Mouse (Mus musculus): ENCODE measurements around the gene Apol8. TPM values are rescaled to one million over a fixed set of nuclear protein-coding genes. Genes with fewer than 3 reads are reported as not detected.
"Not testable (repeated sequence)": the region's sequence is repeated elsewhere in the genome, so short reads cannot be mapped to it uniquely, and the experiment has no call there.

Gene Apol8
- total and polyA plus RNA-seq, 2 experiments from 2014 or later: 0.04 to 0.46 TPM

DNA sequence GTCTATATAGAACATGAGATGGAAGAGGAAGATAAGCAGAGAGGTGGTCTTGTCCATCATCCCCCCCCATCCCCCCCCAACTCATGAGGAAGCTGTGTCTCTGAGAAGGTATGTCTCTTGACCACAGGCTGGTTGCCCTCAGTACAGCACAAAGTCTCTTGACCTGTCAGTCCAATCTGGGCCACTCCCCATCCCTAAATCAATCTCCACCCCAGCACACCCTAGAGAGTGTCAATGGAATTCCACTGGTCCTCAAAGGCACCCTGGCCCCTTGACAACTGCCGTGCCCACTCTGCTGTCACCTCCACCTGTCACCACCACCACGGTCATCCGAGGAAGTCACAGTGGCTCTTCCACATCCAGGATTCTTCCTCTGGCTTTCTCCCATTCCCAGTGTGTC lies 8.4 kb downstream of the Apol8 start:
- Histone ChIP-seq H3K27me3 (ENCODE audit: control insufficient read depth, insufficient read depth, low read length) (0 out of 2 replicates have a peak, but pooled peaks cover 2% of the 10 kb centered on the region), H3K36me3 (replicated peaks; ENCODE audit: control insufficient read depth, insufficient read depth, low read length) (no peaks in the 10 kb centered on the region), H3K4me3 (ENCODE audit: low read depth, low read length) (no peak overlapping the region), H3K27ac (ENCODE audit: low read depth) (no peak overlapping the region), H3K9me3 (replicated peaks; ENCODE audit: control insufficient read depth, low read length) (no peaks in the 10 kb centered on the region; the same call in 1 of the 2 replicates), H3K4me2 (ENCODE audit: low read depth, low read length) (no peak overlapping the region), H3K9ac (replicated peaks; ENCODE audit: low read depth, low read length) (no peak overlapping the region), H3K4me1 (ENCODE audit: control insufficient read depth, insufficient read depth) (no peaks in the 10 kb centered on the region)
- peak; percentile 68 for ATAC-seq (ENCODE audit: insufficient read depth, low read depth)
- WGBS: 49% methylated on average over 3 of the region's 3 CpGs
- TF ChIP-seq CTCF (IDR thresholded peaks at IDR 0.05; ENCODE audit: low read depth) (no peak), EP300 (IDR thresholded peaks at IDR 0.05; ENCODE audit: low read depth) (no peak)
- no peak for DNase-seq (ENCODE audit: low spot score)

DNA sequence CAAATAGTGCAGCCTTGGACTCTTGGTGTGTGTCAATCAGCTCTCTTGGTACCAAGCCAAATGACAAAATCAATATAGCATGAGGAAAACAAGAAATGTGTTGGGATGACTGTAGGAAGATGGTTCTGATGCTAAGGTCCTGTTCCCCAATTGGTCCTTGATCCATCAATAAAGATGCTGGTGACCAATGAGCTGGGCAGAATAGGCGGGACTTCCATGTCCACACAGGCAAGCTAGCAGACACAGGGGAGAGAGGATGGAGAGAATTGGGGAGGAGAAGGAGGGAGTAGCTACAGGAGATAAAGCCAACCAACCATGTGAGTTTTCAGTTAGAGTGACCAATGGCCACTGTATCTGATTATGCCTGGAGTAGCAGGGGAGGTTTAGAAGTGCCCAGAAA lies 10.5 kb downstream of the Apol8 start:
- TF ChIP-seq EP300 (IDR thresholded peaks at IDR 0.05; ENCODE audit: low read depth): no peak
- no peak for TF ChIP-seq CTCF (IDR thresholded peaks at IDR 0.05; ENCODE audit: low read depth)
- H3K9ac ChIP-seq (replicated peaks; ENCODE audit: low read depth, low read length): no peak overlapping the region
- ATAC-seq (ENCODE audit: insufficient read depth, low read depth) (no peak), DNase-seq (ENCODE audit: low spot score) (no peak)
- H3K27me3 ChIP-seq (ENCODE audit: control insufficient read depth, insufficient read depth, low read length): 0 out of 2 replicates have a peak, but pooled peaks cover 2% of the 10 kb centered on the region
- H3K36me3 ChIP-seq (replicated peaks; ENCODE audit: control insufficient read depth, insufficient read depth, low read length): no peaks in the 10 kb centered on the region
- H3K4me3 ChIP-seq (ENCODE audit: low read depth, low read length): no peak overlapping the region
- 88% methylated on average over 1 of the region's 1 CpGs for WGBS
- H3K27ac ChIP-seq (ENCODE audit: low read depth): no peak overlapping the region
- no peaks in the 10 kb centered on the region for H3K4me1 ChIP-seq (ENCODE audit: control insufficient read depth, insufficient read depth)
- H3K9me3 ChIP-seq (replicated peaks; ENCODE audit: control insufficient read depth, low read length): no peaks in the 10 kb centered on the region; the same call in 1 of the 2 replicates
- no peak overlapping the region for H3K4me2 ChIP-seq (ENCODE audit: low read depth, low read length)

DNA sequence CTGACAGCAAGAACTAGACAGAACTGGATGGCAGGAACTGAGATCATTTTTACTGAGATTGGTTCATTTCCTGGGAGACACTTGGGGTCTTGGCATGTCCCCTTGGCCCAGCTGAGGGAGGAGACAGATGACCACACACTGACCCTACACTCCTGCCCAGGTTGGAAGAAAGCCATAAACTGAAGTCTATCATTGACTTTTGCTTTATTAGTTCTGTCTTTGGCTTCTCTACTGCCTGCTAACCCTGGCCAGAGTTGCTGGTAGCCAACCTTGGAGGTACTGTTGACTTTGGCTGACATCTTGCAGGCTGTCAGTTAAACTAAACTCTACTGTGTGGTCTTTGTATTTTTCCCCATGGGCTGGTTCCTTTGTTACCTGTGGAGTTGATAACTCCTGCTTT lies 11.7 kb downstream of the Apol8 start:
- Histone ChIP-seq H3K4me2 (ENCODE audit: low read depth, low read length) (no peak overlapping the region), H3K4me1 (ENCODE audit: control insufficient read depth, insufficient read depth) (no peaks in the 10 kb centered on the region), H3K27ac (ENCODE audit: low read depth) (no peak overlapping the region), H3K9ac (replicated peaks; ENCODE audit: low read depth, low read length) (no peak overlapping the region), H3K27me3 (ENCODE audit: control insufficient read depth, insufficient read depth, low read length) (0 out of 2 replicates have a peak, but pooled peaks cover 2% of the 10 kb centered on the region), H3K4me3 (ENCODE audit: low read depth, low read length) (no peak overlapping the region), H3K36me3 (replicated peaks; ENCODE audit: control insufficient read depth, insufficient read depth, low read length) (no peaks in the 10 kb centered on the region), H3K9me3 (replicated peaks; ENCODE audit: control insufficient read depth, low read length) (no peaks in the 10 kb centered on the region; the same call in 1 of the 2 replicates)
- ATAC-seq (ENCODE audit: insufficient read depth, low read depth): no peak
- TF ChIP-seq CTCF (IDR thresholded peaks at IDR 0.05; ENCODE audit: low read depth) (no peak), EP300 (IDR thresholded peaks at IDR 0.05; ENCODE audit: low read depth) (no peak)
- DNase-seq (ENCODE audit: low spot score): no peak

DNA sequence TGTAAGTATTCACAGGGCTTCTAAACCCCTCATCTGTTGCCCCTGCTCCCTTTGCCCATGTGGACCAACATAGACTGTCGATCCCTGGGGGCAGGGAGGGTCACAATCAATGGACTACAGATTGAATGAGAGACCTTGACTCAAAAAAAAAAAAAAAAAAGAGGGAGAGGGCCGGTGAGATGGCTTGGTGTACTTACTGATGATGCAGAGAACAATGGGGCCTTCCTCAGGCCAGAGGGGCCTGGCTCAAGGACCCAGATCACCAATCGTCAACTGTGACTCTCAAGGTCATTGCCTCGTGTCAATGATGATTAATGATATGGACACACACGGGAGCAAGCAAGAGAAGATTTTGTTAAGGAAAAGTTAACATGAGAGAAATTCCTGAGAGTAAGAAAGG lies 12.2 kb downstream of the Apol8 start:
- H3K27me3 ChIP-seq (ENCODE audit: control insufficient read depth, insufficient read depth, low read length): no peaks in the 10 kb centered on the region
- WGBS: 38% methylated on average over 5 of the region's 5 CpGs
- no peaks in the 10 kb centered on the region for H3K4me1 ChIP-seq (ENCODE audit: control insufficient read depth, insufficient read depth)
- H3K9ac ChIP-seq (replicated peaks; ENCODE audit: low read depth, low read length): no peak overlapping the region
- DNase-seq (ENCODE audit: low spot score) (no peak), ATAC-seq (ENCODE audit: insufficient read depth, low read depth) (no peak)
- H3K27ac ChIP-seq (ENCODE audit: low read depth): no peak overlapping the region
- no peaks in the 10 kb centered on the region; the same call in 1 of the 2 replicates for H3K9me3 ChIP-seq (replicated peaks; ENCODE audit: control insufficient read depth, low read length)
- H3K4me2 ChIP-seq (ENCODE audit: low read depth, low read length): no peak overlapping the region
- TF ChIP-seq EP300 (IDR thresholded peaks at IDR 0.05; ENCODE audit: low read depth) (no peak), CTCF (IDR thresholded peaks at IDR 0.05; ENCODE audit: low read depth) (no peak)
- no peaks in the 10 kb centered on the region for H3K36me3 ChIP-seq (replicated peaks; ENCODE audit: control insufficient read depth, insufficient read depth, low read length)
- H3K4me3 ChIP-seq (ENCODE audit: low read depth, low read length): no peak overlapping the region

DNA sequence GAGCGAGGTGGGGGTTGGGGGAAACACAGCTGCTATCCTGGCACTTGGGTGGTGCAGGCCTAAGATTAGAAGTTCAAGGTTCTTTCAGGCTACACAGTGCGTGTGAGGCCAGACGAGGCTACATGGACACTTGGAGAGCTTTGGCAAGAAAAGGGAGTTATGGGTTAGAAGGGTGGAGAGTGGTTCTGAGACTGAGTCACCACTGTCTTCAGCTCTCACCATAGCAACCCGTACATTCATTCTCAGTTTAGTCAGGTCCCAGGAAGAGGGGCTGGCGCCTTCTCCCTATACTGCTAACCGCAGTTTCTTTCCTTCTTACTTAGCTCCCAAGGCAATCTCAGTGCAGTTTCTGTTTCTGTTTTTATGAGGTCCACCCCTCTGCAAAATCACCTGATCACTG lies 15.2 kb downstream of the Apol8 start:
- WGBS: 72% methylated on average over 6 of the region's 6 CpGs

DNA sequence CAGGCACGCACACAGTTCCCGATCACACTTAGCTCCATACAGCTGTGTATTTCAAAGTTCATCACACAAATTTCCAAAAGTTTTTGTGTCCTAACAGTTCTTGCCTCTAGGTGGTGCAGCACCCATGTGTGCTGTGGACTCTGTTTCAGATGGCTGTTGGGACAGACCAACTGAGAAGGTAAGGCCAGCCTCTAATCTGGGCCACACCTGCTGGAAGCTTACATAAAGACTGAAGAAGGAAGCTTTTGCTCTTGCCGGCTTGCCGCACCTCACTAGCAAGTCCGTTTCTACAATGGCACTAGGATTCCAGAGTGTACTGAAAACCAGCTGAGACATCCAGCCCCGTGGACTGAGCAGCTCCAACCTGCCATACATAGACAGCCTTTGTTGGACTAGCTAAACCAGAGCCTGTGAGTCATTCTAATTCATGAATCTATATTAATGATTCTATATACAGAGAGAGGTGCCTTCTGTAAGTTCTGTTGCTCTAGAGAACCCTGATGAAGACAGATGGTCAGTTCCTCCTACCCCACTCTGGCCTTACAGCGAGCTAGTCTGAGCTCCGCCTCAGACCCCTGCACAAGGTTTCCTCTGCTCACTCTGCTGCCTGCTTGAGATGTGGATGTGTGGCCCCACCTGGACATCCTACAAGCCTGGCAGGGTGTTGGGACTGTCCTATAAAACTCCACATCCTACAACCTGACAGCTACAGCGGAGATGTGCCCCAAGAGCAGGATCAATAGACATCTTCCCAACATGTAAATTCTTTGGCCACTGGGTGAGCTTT lies 16.1 kb downstream of the Apol8 start:
- H3K4me2 ChIP-seq (ENCODE audit: low read depth, low read length): no peak overlapping the region

More for the DNA sequence above, 15.2 kb downstream of the Apol8 start:
- not testable (repeated sequence) for H3K27me3 ChIP-seq (ENCODE audit: control insufficient read depth, insufficient read depth, low read length); H3K4me3 ChIP-seq (ENCODE audit: low read depth, low read length); H3K27ac ChIP-seq (ENCODE audit: low read depth); H3K4me2 ChIP-seq (ENCODE audit: low read depth, low read length); ATAC-seq (ENCODE audit: insufficient read depth, low read depth); H3K4me1 ChIP-seq (ENCODE audit: control insufficient read depth, insufficient read depth); H3K9ac ChIP-seq (replicated peaks; ENCODE audit: low read depth, low read length); DNase-seq (ENCODE audit: low spot score); H3K36me3 ChIP-seq (replicated peaks; ENCODE audit: control insufficient read depth, insufficient read depth, low read length); H3K9me3 ChIP-seq (replicated peaks; ENCODE audit: control insufficient read depth, low read length)

DNA sequence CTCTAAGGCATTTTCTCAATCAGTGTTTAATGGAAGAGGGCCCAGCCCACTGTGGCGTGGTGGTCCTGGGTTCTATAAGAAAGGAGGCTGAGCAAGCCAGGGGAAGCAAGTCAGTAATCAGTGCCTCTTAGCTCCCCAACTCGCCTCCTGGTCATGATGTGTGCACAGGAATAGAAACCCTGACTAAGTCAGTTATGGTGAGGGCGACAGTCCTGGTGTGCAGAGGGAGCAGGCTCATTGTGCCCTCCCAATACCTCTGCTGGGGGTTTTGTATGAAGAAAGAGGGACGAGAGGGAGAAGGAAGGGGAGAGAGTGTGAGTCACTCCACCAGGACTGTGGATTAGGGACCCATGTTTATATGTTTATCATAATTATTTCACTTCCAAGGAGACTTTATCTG lies 22.9 kb downstream of the Apol8 start:
- not testable (repeated sequence) for H3K27ac ChIP-seq (ENCODE audit: low read depth); H3K9ac ChIP-seq (replicated peaks; ENCODE audit: low read depth, low read length); ATAC-seq (ENCODE audit: insufficient read depth, low read depth); H3K9me3 ChIP-seq (replicated peaks; ENCODE audit: control insufficient read depth, low read length); H3K4me3 ChIP-seq (ENCODE audit: low read depth, low read length); H3K4me2 ChIP-seq (ENCODE audit: low read depth, low read length); H3K4me1 ChIP-seq (ENCODE audit: control insufficient read depth, insufficient read depth); DNase-seq (ENCODE audit: low spot score); H3K36me3 ChIP-seq (replicated peaks; ENCODE audit: control insufficient read depth, insufficient read depth, low read length); H3K27me3 ChIP-seq (ENCODE audit: control insufficient read depth, insufficient read depth, low read length)
- 25% methylated on average over 4 of the region's 4 CpGs for WGBS

More for the DNA sequence above, 16.1 kb downstream of the Apol8 start:
- no peaks in the 10 kb centered on the region for H3K27me3 ChIP-seq (ENCODE audit: control insufficient read depth, insufficient read depth, low read length)
- no peak for ATAC-seq (ENCODE audit: insufficient read depth, low read depth)
- H3K36me3 ChIP-seq (replicated peaks; ENCODE audit: control insufficient read depth, insufficient read depth, low read length): no peaks in the 10 kb centered on the region
- no peak overlapping the region for H3K27ac ChIP-seq (ENCODE audit: low read depth)
- H3K9ac ChIP-seq (replicated peaks; ENCODE audit: low read depth, low read length): no peak overlapping the region
- 77% methylated on average over 9 of the region's 9 CpGs for WGBS
- no peak for DNase-seq (ENCODE audit: low spot score)
- H3K4me1 ChIP-seq (ENCODE audit: control insufficient read depth, insufficient read depth): no peaks in the 10 kb centered on the region
- H3K9me3 ChIP-seq (replicated peaks; ENCODE audit: control insufficient read depth, low read length): no peaks in the 10 kb centered on the region
- TF ChIP-seq EP300 (IDR thresholded peaks at IDR 0.05; ENCODE audit: low read depth): no peak
- TF ChIP-seq CTCF (IDR thresholded peaks at IDR 0.05; ENCODE audit: low read depth): peak; percentile 43
- H3K4me3 ChIP-seq (ENCODE audit: low read depth, low read length): no peak overlapping the region

DNA sequence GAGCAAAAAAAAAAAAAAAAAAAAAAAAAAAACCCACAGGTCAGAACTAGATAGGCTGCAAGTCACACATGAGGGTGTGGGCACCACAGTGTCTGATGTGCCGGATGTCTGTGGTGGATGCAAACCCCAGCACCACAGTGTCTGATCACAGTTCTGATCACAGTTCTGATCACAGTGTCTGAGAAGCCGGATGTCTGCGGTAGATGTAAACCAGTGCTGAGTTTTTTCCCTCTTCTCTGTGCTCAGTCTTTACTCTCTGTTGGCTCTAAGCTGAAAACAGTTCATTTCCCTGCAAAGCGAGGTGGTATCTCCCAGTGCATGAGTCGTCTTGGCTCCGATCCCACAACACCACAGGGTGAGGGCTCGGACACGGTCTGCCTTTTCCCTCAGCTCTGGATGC lies 23.4 kb downstream of the Apol8 start:
- not testable (repeated sequence) for H3K4me2 ChIP-seq (ENCODE audit: low read depth, low read length); H3K36me3 ChIP-seq (replicated peaks; ENCODE audit: control insufficient read depth, insufficient read depth, low read length); H3K4me1 ChIP-seq (ENCODE audit: control insufficient read depth, insufficient read depth); H3K9ac ChIP-seq (replicated peaks; ENCODE audit: low read depth, low read length); H3K4me3 ChIP-seq (ENCODE audit: low read depth, low read length); H3K27me3 ChIP-seq (ENCODE audit: control insufficient read depth, insufficient read depth, low read length); H3K27ac ChIP-seq (ENCODE audit: low read depth); H3K9me3 ChIP-seq (replicated peaks; ENCODE audit: control insufficient read depth, low read length); ATAC-seq (ENCODE audit: insufficient read depth, low read depth)
- WGBS: 23% methylated on average over 8 of the region's 8 CpGs
- peak; percentile 18 for DNase-seq (ENCODE audit: low spot score)
